Mouse (Mus musculus) urinary bladder, adult 2 months (tissue): Measurements from ENCODE around the gene Il11ra1. TPM values are rescaled to one million over a fixed set of nuclear protein-coding genes. Genes with fewer than 3 reads are reported as not detected.
"Not testable (repeated sequence)": the region's sequence is repeated elsewhere in the genome, so short reads cannot be mapped to it uniquely, and the experiment has no call there.

Experiments used
- DNase-seq: peaks from one replicate; pipeline ENCODE4 v3.0.0; 2022; ENCODE audit warnings: low spot score
- polyA plus RNA-seq: library from polyadenylated mRNA; depleted of rRNA; stranded (reverse); fragments of >200 nt; gene quantifications from 2 replicates; pipeline ENCODE4 v1.2.3, GENCODE M21; 2012; rRNA removed

The Il11ra1 gene
- polyA plus RNA-seq, 1 experiment = 78.3 TPM

DNA sequence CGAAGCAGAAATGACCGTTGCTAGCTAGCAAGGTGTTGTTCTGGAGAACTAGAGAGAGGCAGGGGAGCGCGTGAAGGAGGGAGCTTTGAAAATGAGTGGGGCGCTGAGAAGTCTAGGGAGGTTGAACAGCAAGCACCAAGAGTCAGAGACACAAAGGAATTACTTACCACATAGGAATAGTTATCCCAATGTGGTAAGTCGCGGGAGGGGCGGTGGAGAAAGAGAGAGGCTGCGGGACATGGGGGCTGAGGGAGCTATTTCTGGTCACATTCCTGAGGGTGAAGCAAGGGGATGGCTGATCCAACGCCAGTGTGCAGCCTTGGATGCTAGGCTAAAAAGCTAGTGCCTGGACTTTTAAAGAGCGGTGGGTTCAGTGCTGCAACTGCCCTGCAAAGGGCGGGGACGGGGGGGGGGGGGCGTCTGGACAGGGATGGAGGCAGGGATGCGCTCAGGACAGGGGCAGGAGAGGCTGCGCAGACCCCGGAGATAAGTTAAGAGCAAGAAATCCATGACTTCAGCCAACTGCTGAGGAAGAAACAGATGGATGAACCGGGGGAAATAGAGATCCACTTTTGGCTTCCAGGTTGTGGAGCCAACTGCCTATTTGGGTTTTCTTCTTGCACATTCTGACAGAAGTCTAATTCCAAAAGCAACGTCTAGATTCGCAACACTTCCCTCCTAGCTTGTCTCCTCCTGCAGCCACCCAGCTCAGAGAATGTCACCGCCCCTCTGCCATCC is 82.1 kb downstream of the Il11ra1 start:
- not testable (repeated sequence) for DNase-seq

DNA sequence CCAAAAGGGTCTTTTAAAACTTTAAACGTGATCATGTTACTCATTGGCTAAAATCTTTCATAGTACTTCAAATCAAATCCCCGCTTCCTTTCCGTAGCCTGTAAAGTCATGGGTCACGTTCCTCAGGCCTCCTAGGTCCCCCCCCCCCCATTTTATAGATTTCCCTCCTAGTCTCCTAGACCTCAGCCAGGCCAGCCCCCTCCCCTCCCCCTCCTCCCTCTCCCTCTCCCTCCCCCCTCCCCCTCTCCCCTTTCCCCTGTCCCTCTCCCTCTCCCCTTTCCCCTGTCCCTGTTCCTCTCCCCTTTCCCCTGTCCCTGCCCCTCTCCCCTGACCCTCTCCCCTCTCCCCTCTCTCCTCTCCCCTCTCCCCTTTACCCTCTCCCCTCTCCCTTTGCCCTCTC is 82.9 kb downstream of the Il11ra1 start:
- not testable (repeated sequence) for DNase-seq

DNA sequence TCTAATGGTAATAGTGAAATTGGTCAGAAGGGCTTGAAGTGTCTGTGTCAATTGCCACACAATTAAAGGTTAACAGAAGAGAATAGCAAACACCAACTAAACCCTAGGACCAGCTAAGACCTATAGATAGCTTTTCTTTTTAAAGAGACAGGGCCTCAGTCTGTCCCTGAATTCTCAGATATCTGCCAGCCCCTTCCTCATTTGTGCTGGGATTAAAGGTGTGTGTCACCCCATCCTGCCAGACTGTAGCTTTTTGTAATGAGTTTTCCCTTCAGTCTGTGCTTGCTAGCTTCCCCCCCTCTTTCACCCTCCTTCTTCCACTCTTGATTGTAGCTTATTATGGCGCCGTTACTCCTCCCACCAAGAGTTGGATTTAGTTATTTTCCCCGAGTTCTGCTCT is 83.4 kb downstream of the Il11ra1 start:
- DNase-seq = not testable (repeated sequence)

Other genes starting within 250 kb of the Il11ra1 start
- gene Kif24, start 235.1 kb upstream of the Il11ra1 start, polyA plus RNA-seq = 0.53 and 0.61 TPM in 2 replicates
- gene Nudt2, start 234.8 kb upstream of the Il11ra1 start, polyA plus RNA-seq = 29.5 and 34.6 TPM in 2 replicates
- 8.0 and 11.4 TPM in 2 replicates for gene AI464131, start 196.9 kb upstream of the Il11ra1 start, polyA plus RNA-seq
- 0.10 and 0.22 TPM in 2 replicates for gene 1110017D15Rik, start 182.7 kb upstream of the Il11ra1 start, polyA plus RNA-seq
- gene Fam219a, start 130.5 kb upstream of the Il11ra1 start, polyA plus RNA-seq = 20.9 and 21.3 TPM in 2 replicates
- gene Dnaic1, start 130.2 kb upstream of the Il11ra1 start, polyA plus RNA-seq = 85.3 and 93.8 TPM in 2 replicates
- 165 and 187 TPM in 2 replicates for gene Enho, start 59.7 kb upstream of the Il11ra1 start, polyA plus RNA-seq
- gene Cntfr, start 2.9 kb upstream of the Il11ra1 start, polyA plus RNA-seq = 28.6 and 49.0 TPM in 2 replicates
- 32.6 and 40.5 TPM in 2 replicates for gene Rpp25l, start 13.5 kb downstream of the Il11ra1 start, polyA plus RNA-seq
- 68.8 and 98.7 TPM in 2 replicates for gene Dctn3, start 23.2 kb downstream of the Il11ra1 start, polyA plus RNA-seq
- 1.3 and 1.9 TPM in 2 replicates for gene Arid3c, start 31.2 kb downstream of the Il11ra1 start, polyA plus RNA-seq
- gene Galt, start 55.2 kb downstream of the Il11ra1 start, polyA plus RNA-seq = 64.7 and 65.2 TPM in 2 replicates
- 79.7 and 81.4 TPM in 2 replicates for gene Sigmar1, start 56.2 kb downstream of the Il11ra1 start, polyA plus RNA-seq
- 38.0 and 44.4 TPM in 2 replicates for gene Ccl27a, start 74.3 kb downstream of the Il11ra1 start, polyA plus RNA-seq
- gene Gm21541, start 203.6 kb downstream of the Il11ra1 start, polyA plus RNA-seq = 6.6 and 36.4 TPM in 2 replicates
- 2.1 and 3.3 TPM in 2 replicates for gene Gm20878, start 241.6 kb downstream of the Il11ra1 start, polyA plus RNA-seq